Mouse (Mus musculus) MEL (cell line): ENCODE measurements around the gene Tead1. TPM values are rescaled to one million over a fixed set of nuclear protein-coding genes. Genes with fewer than 3 reads are reported as not detected.

Experiments used
- DNase-seq: peaks from one replicate; pipeline ENCODE4 v3.0.0; 2011; ENCODE audit warnings: low read depth, low spot score
- H3K27ac ChIP-seq: 2 replicates; pipeline ENCODE4 v1.5.1; 2012; ENCODE audit warnings: low read depth, mild to moderate bottlenecking, control low read depth, low read length, moderate library complexity; ENCODE audit not compliant: control insufficient read depth
- H3K27me3 ChIP-seq, 2 experiments: fragments of 150-350 bp in 1 of 2; sonication (generic) in 1 of 2; 2 replicates each; pipeline ENCODE4 v1.6.1; 2012; ENCODE audit warnings: low read length in 2 of 2, mild to moderate bottlenecking in 2 of 2, improper control_type of control experiment in 1 of 2, moderate library complexity in 1 of 2; ENCODE audit not compliant: insufficient read depth in 2 of 2, control insufficient read depth in 1 of 2
- H3K36me3 ChIP-seq, 2 experiments: 2 replicates each; pipeline ENCODE4 v1.6.1; 2012 to 2014; ENCODE audit warnings: low read length in 2 of 2, improper control_type of control experiment in 1 of 2, inconsistent platforms in 1 of 2, mild to moderate bottlenecking in 1 of 2; ENCODE audit not compliant: insufficient read depth in 2 of 2, control insufficient read depth in 1 of 2
- H3K4me1 ChIP-seq, 2 experiments: fragments of 150-350 bp in 1 of 2; sonication (generic) in 1 of 2; 2 replicates each; pipeline ENCODE4 v1.6.1; 2012; ENCODE audit warnings: low read length in 2 of 2, improper control_type of control experiment in 1 of 2, mild to moderate bottlenecking in 1 of 2; ENCODE audit not compliant: insufficient read depth in 2 of 2, control insufficient read depth in 1 of 2
- H3K4me3 ChIP-seq, 2 experiments: fragments of 150-350 bp in 1 of 2; sonication (generic) in 1 of 2; 2 replicates each; pipeline ENCODE4 v1.5.1; 2012; ENCODE audit warnings: low read depth in 2 of 2, low read length in 2 of 2, mild to moderate bottlenecking in 2 of 2, moderate library complexity in 2 of 2, control low read depth in 1 of 2, improper control_type of control experiment in 1 of 2; ENCODE audit not compliant: control insufficient read depth in 1 of 2, insufficient read depth in 1 of 2
- H3K79me2 ChIP-seq: 2 replicates; pipeline ENCODE4 v1.6.1; 2012; ENCODE audit warnings: mild to moderate bottlenecking, low read length, moderate library complexity; ENCODE audit not compliant: control insufficient read depth, poor library complexity, insufficient read depth
- H3K9ac ChIP-seq: 2 replicates; pipeline ENCODE4 v1.6.1; 2012; ENCODE audit warnings: low read depth, mild to moderate bottlenecking, control low read depth, low read length, moderate library complexity; ENCODE audit not compliant: control insufficient read depth, poor library complexity, severe bottlenecking
- H3K9me3 ChIP-seq: fragments of 150-350 bp; sonication (generic); replicated peaks from 2 replicates; pipeline ENCODE4 v1.6.1; 2012; ENCODE audit warnings: mild to moderate bottlenecking, low read length, improper control_type of control experiment, moderate library complexity; ENCODE audit not compliant: insufficient read depth
- BHLHE40 ChIP-seq: IDR thresholded peaks from 2 replicates; pipeline ENCODE4 v1.6.1; 2012; ENCODE audit warnings: low read depth, mild to moderate bottlenecking, inconsistent platforms, low read length, improper control_type of control experiment, borderline replicate concordance
- CHD2 ChIP-seq: IDR thresholded peaks from 2 replicates; pipeline ENCODE4 v1.6.1; 2011; ENCODE audit warnings: low read length, improper control_type of control experiment
- CTCF ChIP-seq, 3 experiments: IDR thresholded peaks in 2 of 3; conservative IDR thresholded peaks in 1 of 3; 2 replicates each; pipeline ENCODE4 v1.5.1; 2011 to 2012; ENCODE audit warnings: low read length in 3 of 3, low read depth in 2 of 3, mild to moderate bottlenecking in 2 of 3, improper control_type of control experiment in 1 of 3, inconsistent platforms in 1 of 3, mixed read lengths in 1 of 3, moderate library complexity in 1 of 3; ENCODE audit not compliant: control insufficient read depth in 1 of 3, insufficient read depth in 1 of 3, poor library complexity in 1 of 3, severe bottlenecking in 1 of 3
- E2F4 ChIP-seq: IDR thresholded peaks from 2 replicates; pipeline ENCODE4 v1.6.1; 2011; ENCODE audit warnings: low read depth, low read length, improper control_type of control experiment, borderline replicate concordance
- EP300 ChIP-seq, 2 experiments: IDR thresholded peaks; 2 replicates each; pipeline ENCODE4 v1.6.1; 2011; ENCODE audit warnings: improper control_type of control experiment in 2 of 2, low read length in 2 of 2, low read depth in 1 of 2, mild to moderate bottlenecking in 1 of 2
- ETS1 ChIP-seq: IDR thresholded peaks from 2 replicates; pipeline ENCODE4 v1.6.1; 2012; ENCODE audit warnings: low read depth, mild to moderate bottlenecking, inconsistent platforms, low read length, improper control_type of control experiment, moderate library complexity
- GATA1 ChIP-seq: IDR thresholded peaks from 2 replicates; pipeline ENCODE4 v1.6.1; 2011; ENCODE audit warnings: low read depth, low read length, improper control_type of control experiment
- HCFC1 ChIP-seq: IDR thresholded peaks from 2 replicates; pipeline ENCODE4 v1.6.1; 2012; ENCODE audit warnings: low read depth, mild to moderate bottlenecking, inconsistent platforms, low read length, improper control_type of control experiment, moderate library complexity
- KAT2A ChIP-seq: conservative IDR thresholded peaks from 2 replicates; pipeline ENCODE4 v1.6.1; 2012; ENCODE audit warnings: low read depth, low read length, improper control_type of control experiment, inconsistent platforms
- MAFK ChIP-seq: IDR thresholded peaks from 2 replicates; pipeline ENCODE4 v1.6.1; 2011; ENCODE audit warnings: low read depth, mild to moderate bottlenecking, low read length, improper control_type of control experiment, borderline replicate concordance
- MAZ ChIP-seq: IDR thresholded peaks from 2 replicates; pipeline ENCODE4 v1.6.1; 2012; ENCODE audit warnings: low read depth, mild to moderate bottlenecking, inconsistent platforms, low read length, improper control_type of control experiment
- MEF2A ChIP-seq: IDR thresholded peaks from 2 replicates; pipeline ENCODE4 v1.6.1; 2014; ENCODE audit warnings: low read depth, mild to moderate bottlenecking, inconsistent platforms, low read length, improper control_type of control experiment; ENCODE audit not compliant: poor library complexity, insufficient replicate concordance, severe bottlenecking; ENCODE audit errors: extremely low read depth
- MXI1 ChIP-seq: IDR thresholded peaks from 2 replicates; pipeline ENCODE4 v1.6.1; 2011; ENCODE audit warnings: mild to moderate bottlenecking, low read depth, low read length, improper control_type of control experiment
- MYB ChIP-seq: IDR thresholded peaks from 2 replicates; pipeline ENCODE4 v1.6.1; 2011; ENCODE audit warnings: mild to moderate bottlenecking, low read depth, low read length, improper control_type of control experiment
- MYC ChIP-seq: IDR thresholded peaks from 2 replicates; pipeline ENCODE4 v1.6.1; 2011; ENCODE audit warnings: low read depth, mild to moderate bottlenecking, low read length, improper control_type of control experiment, moderate library complexity
- NELFE ChIP-seq: IDR thresholded peaks from 2 replicates; pipeline ENCODE4 v1.6.1; 2011; ENCODE audit warnings: low read depth, low read length, improper control_type of control experiment
- NRF1 ChIP-seq: IDR thresholded peaks from 2 replicates; pipeline ENCODE4 v1.6.1; 2014; ENCODE audit warnings: low read depth, mild to moderate bottlenecking, inconsistent platforms, low read length, improper control_type of control experiment, moderate library complexity; ENCODE audit not compliant: poor library complexity, insufficient read depth, severe bottlenecking
- POLR2A ChIP-seq, 2 experiments: IDR thresholded peaks; 2 replicates each; pipeline ENCODE4 v1.6.1; 2011 to 2012; ENCODE audit warnings: low read length in 2 of 2, mild to moderate bottlenecking in 2 of 2, control low read depth in 1 of 2, improper control_type of control experiment in 1 of 2, low read depth in 1 of 2, moderate library complexity in 1 of 2; ENCODE audit not compliant: control insufficient read depth in 1 of 2, insufficient read depth in 1 of 2, poor library complexity in 1 of 2
- RAD21 ChIP-seq: IDR thresholded peaks from 2 replicates; pipeline ENCODE4 v1.6.1; 2011; ENCODE audit warnings: mild to moderate bottlenecking, low read depth, low read length, improper control_type of control experiment
- SMC3 ChIP-seq: IDR thresholded peaks from 2 replicates; pipeline ENCODE4 v1.6.1; 2011; ENCODE audit warnings: low read depth, low read length, improper control_type of control experiment
- TAL1 ChIP-seq: IDR thresholded peaks from 2 replicates; pipeline ENCODE4 v1.6.1; 2012; ENCODE audit warnings: mild to moderate bottlenecking, inconsistent platforms, low read length, moderate library complexity, mixed read lengths
- TBP ChIP-seq: IDR thresholded peaks from 2 replicates; pipeline ENCODE4 v1.8.0; 2011; ENCODE audit warnings: low read depth, low read length, improper control_type of control experiment
- TCF12 ChIP-seq: IDR thresholded peaks from 2 replicates; pipeline ENCODE4 v1.6.1; 2014; ENCODE audit warnings: low read depth, mild to moderate bottlenecking, inconsistent platforms, low read length, improper control_type of control experiment, moderate library complexity
- ZC3H11A ChIP-seq: IDR thresholded peaks from 2 replicates; pipeline ENCODE4 v1.6.1; 2012; ENCODE audit warnings: low read depth, mild to moderate bottlenecking, inconsistent platforms, low read length, improper control_type of control experiment
- ZKSCAN1 ChIP-seq: IDR thresholded peaks from 2 replicates; pipeline ENCODE4 v1.6.1; 2012; ENCODE audit warnings: low read depth, mild to moderate bottlenecking, inconsistent platforms, low read length, improper control_type of control experiment, moderate library complexity
- ZNF384 ChIP-seq: IDR thresholded peaks from 2 replicates; pipeline ENCODE4 v1.6.1; 2012; ENCODE audit warnings: low read depth, mild to moderate bottlenecking, inconsistent platforms, low read length, improper control_type of control experiment
- polyA plus RNA-seq, 2 experiments: library from polyadenylated mRNA; stranded (reverse) in 1 of 2; unstranded in 1 of 2; fragments of >175 nt in 1 of 2; fragments of >200 nt in 1 of 2; gene quantifications; 2 replicates each; pipeline versions ENCODE4 v1.2.1 to v1.2.4; 2012; ENCODE audit warnings: low replicate concordance in 2 of 2, low read depth in 1 of 2; ENCODE audit not compliant: insufficient read length in 2 of 2, insufficient read depth in 1 of 2, missing spikeins in 1 of 2
- total RNA-seq: library from RNA; depleted of rRNA; stranded (reverse); fragments of 300-350 nt; gene quantifications from 2 replicates; pipeline ENCODE4 v1.2.3, GENCODE M21; 2012

The Tead1 gene
- total and polyA plus RNA-seq, 3 experiments: not detected

GRCm38 (mm10) chr7:112816016-112816415, 136.9 kb downstream of the Tead1 start:
- Histone ChIP-seq H3K79me2 (no peaks in the 10 kb centered on the region), H3K9ac (no peak overlapping the region), H3K27ac (no peak overlapping the region), H3K4me3 (no peak overlapping the region), H3K36me3 (no peaks in the 10 kb centered on the region), H3K9me3 (no peaks in the 10 kb centered on the region), H3K4me1 (no peaks in the 10 kb centered on the region), H3K27me3 (no peaks in the 10 kb centered on the region)
- DNase-seq: no peak
- no peak for TF ChIP-seq MAZ
- TF ChIP-seq HCFC1: no peak
- TF ChIP-seq NRF1: no peak
- no peak for TF ChIP-seq CHD2
- no peak for TF ChIP-seq GATA1
- TF ChIP-seq E2F4: no peak
- no peak for TF ChIP-seq MYB
- TF ChIP-seq RAD21: no peak
- no peak for TF ChIP-seq ZC3H11A
- no peak for TF ChIP-seq BHLHE40
- no peak for TF ChIP-seq TAL1
- no peak for TF ChIP-seq MEF2A
- no peak for TF ChIP-seq NELFE
- TF ChIP-seq SMC3: no peak
- TF ChIP-seq POLR2A (IDR thresholded peaks at IDR 0.05; ENCODE audit: control insufficient read depth in 1 of 2, insufficient read depth in 1 of 2, low read depth in 1 of 2, low read length in 2 of 2, poor library complexity in 1 of 2): no peak
- TF ChIP-seq, all 39 proteins: peak for 0

- Histone ChIP-seq H3K4me1 (no peaks in the 10 kb centered on the region), H3K36me3 (no peaks in the 10 kb centered on the region), H3K9ac (no peak overlapping the region), H3K27me3 (no peaks in the 10 kb centered on the region), H3K4me3 (no peak overlapping the region), H3K27ac (no peak overlapping the region), H3K9me3 (no peaks in the 10 kb centered on the region), H3K79me2 (no peaks in the 10 kb centered on the region)
- no peak for DNase-seq
- TF ChIP-seq TBP (no peak), CHD2 (no peak), TCF12 (no peak), MYC (no peak), NELFE (no peak), MAFK (no peak), CTCF (IDR thresholded peaks at IDR 0.05 in 2 of 3, conservative IDR thresholded peaks at IDR 0.05 in 1 of 3; ENCODE audit: control insufficient read depth in 1 of 3, insufficient read depth in 1 of 3, low read depth in 2 of 3, low read length in 3 of 3, poor library complexity in 1 of 3, severe bottlenecking in 1 of 3) (no peak), MXI1 (no peak), ZNF384 (no peak), ETS1 (no peak), BHLHE40 (no peak), ZKSCAN1 (no peak), KAT2A (no peak), EP300 (IDR thresholded peaks at IDR 0.05; ENCODE audit: low read depth in 1 of 2, low read length in 2 of 2) (no peak), SMC3 (no peak), GATA1 (no peak), MAZ (no peak)
Observed at GRCm38 (mm10) chr7:112819833-112820232, 140.7 kb downstream of the Tead1 start.
